Mouse (Mus musculus): Measurements from ENCODE around the gene Rtp1. TPM values are rescaled to one million over a fixed set of nuclear protein-coding genes. Genes with fewer than 3 reads are reported as not detected.

Gene Rtp1
- polyA plus RNA-seq, 1 experiment from 2014 or later = not detected

DNA sequence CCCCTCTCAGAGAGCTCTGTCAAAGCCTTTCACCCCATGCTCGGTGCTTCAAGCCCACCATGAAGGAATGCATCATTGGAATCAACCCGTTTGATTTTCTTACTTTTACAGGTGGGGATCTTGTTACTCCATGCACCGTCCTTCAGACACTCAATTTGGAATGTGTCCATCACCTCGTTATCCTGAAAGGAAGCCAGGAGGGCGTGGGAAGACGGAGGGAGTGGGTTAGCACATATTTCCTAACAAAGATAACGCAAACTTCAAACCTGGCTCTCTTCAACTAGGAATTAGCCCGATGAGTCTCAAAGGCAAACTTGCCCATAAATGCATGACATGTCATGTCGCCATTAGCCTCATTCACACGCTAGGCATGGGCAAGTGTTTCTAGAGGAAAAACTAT, 54.4 kb downstream of the Rtp1 start:
- H3K4me1 ChIP-seq (ENCODE audit: control insufficient read depth, insufficient read depth, low read length) = no peaks in the 10 kb centered on the region
- no peak for ATAC-seq (ENCODE audit: insufficient number of reproducible peaks, insufficient read depth, low FRiP score, low read depth)
- no peak overlapping the region for H3K9ac ChIP-seq (replicated peaks; ENCODE audit: low read depth, low read length)
- no peak overlapping the region for H3K27ac ChIP-seq (ENCODE audit: low read length)
- H3K27me3 ChIP-seq (ENCODE audit: control insufficient read depth, insufficient read depth, low read length) = no peaks in the 10 kb centered on the region
- H3K9me3 ChIP-seq (ENCODE audit: control insufficient read depth, low read depth, low read length) = no peaks in the 10 kb centered on the region
- H3K4me3 ChIP-seq (ENCODE audit: low read depth, low read length) = no peak overlapping the region
- no peak overlapping the region for H3K4me2 ChIP-seq (replicated peaks; ENCODE audit: low read depth, low read length)
- H3K36me3 ChIP-seq (ENCODE audit: control insufficient read depth, insufficient read depth, low read length) = no peaks in the 10 kb centered on the region
- 81% methylated on average over 10 of the region's 10 CpGs for WGBS

Other genes starting within 250 kb of the Rtp1 start
- 25.6 and 25.7 TPM in 2 replicates for gene St6gal1, start 204.4 kb upstream of the Rtp1 start, polyA plus RNA-seq (2014; fragmentation: Nextera tagmentation; extraction: Ambion mirVana)
- 4.8 and 5.6 TPM in 2 replicates for gene Rtp4, start 91.2 kb downstream of the Rtp1 start, polyA plus RNA-seq (2014; fragmentation: Nextera tagmentation; extraction: Ambion mirVana)
- 0.90 and 1.3 TPM in 2 replicates for gene Masp1, start 91.7 kb downstream of the Rtp1 start, polyA plus RNA-seq (2014; fragmentation: Nextera tagmentation; extraction: Ambion mirVana)